Mouse (Mus musculus): ENCODE measurements around the gene Nek6. TPM values are rescaled to one million over a fixed set of nuclear protein-coding genes. Genes with fewer than 3 reads are reported as not detected.

The Nek6 gene
- polyA plus RNA-seq, 1 experiment from 2014 or later = 75.9 TPM

- H3K27ac ChIP-seq (ENCODE audit: low read depth, low read length) = no peak overlapping the region
- H3K36me3 ChIP-seq (ENCODE audit: control insufficient read depth, insufficient read depth, low read length) = peaks cover 71% of the 10 kb centered on the region
- no peak overlapping the region for H3K4me3 ChIP-seq (ENCODE audit: low read length)
- ATAC-seq (ENCODE audit: low FRiP score, low TSS enrichment) = no peak
- WGBS = 91% methylated on average over 4 of the region's 4 CpGs
- H3K27me3 ChIP-seq (ENCODE audit: control insufficient read depth, insufficient read depth, low read length) = no peaks in the 10 kb centered on the region
- H3K4me2 ChIP-seq (replicated peaks; ENCODE audit: low read depth, low read length) = no peak overlapping the region
- no peaks in the 10 kb centered on the region for H3K9me3 ChIP-seq (ENCODE audit: control insufficient read depth, low read length)
- no peaks in the 10 kb centered on the region for H3K4me1 ChIP-seq (ENCODE audit: control insufficient read depth, insufficient read depth, low read length)
- no peak overlapping the region for H3K9ac ChIP-seq (ENCODE audit: low read depth, low read length)
These were observed 117.4 kb downstream of the Nek6 start for GRCm38 (mm10) chr2:38628801-38629200.

GRCm38 (mm10) chr2:38629451-38629850 is 118.0 kb downstream of the Nek6 start:
- no peak overlapping the region for H3K4me3 ChIP-seq (ENCODE audit: low read length)
- 88% methylated on average over 3 of the region's 3 CpGs for WGBS
- no peak overlapping the region for H3K4me2 ChIP-seq (replicated peaks; ENCODE audit: low read depth, low read length)
- H3K9ac ChIP-seq (ENCODE audit: low read depth, low read length) = no peak overlapping the region
- peaks cover 77% of the 10 kb centered on the region for H3K36me3 ChIP-seq (ENCODE audit: control insufficient read depth, insufficient read depth, low read length)
- no peak overlapping the region for H3K27ac ChIP-seq (ENCODE audit: low read depth, low read length)
- ATAC-seq (ENCODE audit: low FRiP score, low TSS enrichment) = no peak
- no peaks in the 10 kb centered on the region for H3K27me3 ChIP-seq (ENCODE audit: control insufficient read depth, insufficient read depth, low read length)
- H3K4me1 ChIP-seq (ENCODE audit: control insufficient read depth, insufficient read depth, low read length) = no peaks in the 10 kb centered on the region
- no peaks in the 10 kb centered on the region for H3K9me3 ChIP-seq (ENCODE audit: control insufficient read depth, low read length)

- Histone ChIP-seq H3K4me1 (ENCODE audit: control insufficient read depth, insufficient read depth, low read length) (no peaks in the 10 kb centered on the region), H3K9me3 (ENCODE audit: control insufficient read depth, low read length) (no peaks in the 10 kb centered on the region), H3K27me3 (ENCODE audit: control insufficient read depth, insufficient read depth, low read length) (no peaks in the 10 kb centered on the region), H3K4me2 (replicated peaks; ENCODE audit: low read depth, low read length) (no peak overlapping the region), H3K4me3 (ENCODE audit: low read length) (no peak overlapping the region), H3K36me3 (ENCODE audit: control insufficient read depth, insufficient read depth, low read length) (peaks cover 86% of the 10 kb centered on the region), H3K27ac (ENCODE audit: low read depth, low read length) (no peak overlapping the region), H3K9ac (ENCODE audit: low read depth, low read length) (no peak overlapping the region)
- 96% methylated on average over 2 of the region's 2 CpGs for WGBS
- ATAC-seq (ENCODE audit: low FRiP score, low TSS enrichment) = no peak
These were observed 119.1 kb downstream of the Nek6 start for GRCm38 (mm10) chr2:38630574-38630973.

DNA sequence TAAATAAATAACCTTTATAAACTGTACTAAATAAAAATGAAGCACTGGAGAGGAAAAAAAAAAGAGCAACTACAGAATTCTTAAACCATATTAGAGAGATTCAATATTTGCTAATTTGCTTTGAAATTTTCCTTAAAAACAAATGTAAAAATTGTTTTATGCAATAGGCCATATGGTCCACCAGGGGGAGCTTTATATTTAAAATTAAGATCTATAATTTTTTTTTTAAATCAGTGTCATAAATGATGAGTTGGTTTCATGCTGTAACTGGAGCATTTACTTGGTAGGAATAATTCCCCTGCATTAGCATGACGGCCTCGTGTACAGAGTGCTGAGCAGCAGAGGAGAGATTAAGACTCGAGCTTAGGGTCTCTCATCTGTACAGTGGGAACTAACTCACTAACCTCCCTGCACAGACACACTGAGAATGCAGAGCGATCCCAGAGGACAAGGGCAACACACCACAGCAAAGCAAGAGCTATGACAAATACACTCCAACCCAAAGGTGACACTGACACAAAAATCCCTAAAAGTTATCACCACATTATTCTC is 126.3 kb downstream of the Nek6 start:
- Histone ChIP-seq H3K4me1 (ENCODE audit: control insufficient read depth, insufficient read depth, low read length) (0 out of 2 replicates have a peak, but pooled peaks cover 4% of the 10 kb centered on the region), H3K36me3 (ENCODE audit: control insufficient read depth, insufficient read depth, low read length) (peaks cover 80% of the 10 kb centered on the region), H3K9me3 (ENCODE audit: control insufficient read depth, low read length) (no peaks in the 10 kb centered on the region), H3K4me3 (ENCODE audit: low read length) (no peak overlapping the region), H3K9ac (ENCODE audit: low read depth, low read length) (no peak overlapping the region), H3K4me2 (replicated peaks; ENCODE audit: low read depth, low read length) (no peak overlapping the region), H3K27me3 (ENCODE audit: control insufficient read depth, insufficient read depth, low read length) (no peaks in the 10 kb centered on the region), H3K27ac (ENCODE audit: low read depth, low read length) (no peak overlapping the region)
- 86% methylated on average over 4 of the region's 4 CpGs for WGBS
- no peak for ATAC-seq (ENCODE audit: low FRiP score, low TSS enrichment)

DNA sequence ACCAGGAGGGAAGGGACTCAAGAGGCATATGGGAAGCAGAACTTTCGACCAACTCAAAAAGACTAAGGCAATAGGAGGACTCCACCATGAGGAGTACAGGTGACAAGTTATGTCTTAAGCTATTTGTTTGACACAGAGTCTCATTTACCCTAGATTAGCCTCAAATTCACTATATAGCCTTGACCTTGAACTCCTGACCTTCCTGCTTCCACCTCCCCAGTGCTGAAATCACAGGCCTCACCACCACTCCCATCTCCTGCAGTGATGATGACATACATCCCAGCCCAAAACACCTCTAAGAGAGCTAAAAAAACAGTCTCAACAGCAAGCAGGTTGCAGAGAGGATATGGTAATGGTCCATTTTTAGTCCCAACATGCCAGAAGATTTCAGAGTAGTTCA is 130.3 kb downstream of the Nek6 start:
- H3K9me3 ChIP-seq (ENCODE audit: control insufficient read depth, low read length) = no peaks in the 10 kb centered on the region
- H3K4me3 ChIP-seq (ENCODE audit: low read length) = no peak overlapping the region
- 0 out of 2 replicates have a peak, but pooled peaks cover 7% of the 10 kb centered on the region for H3K4me1 ChIP-seq (ENCODE audit: control insufficient read depth, insufficient read depth, low read length)
- ATAC-seq (ENCODE audit: low FRiP score, low TSS enrichment) = no peak
- no peak overlapping the region for H3K4me2 ChIP-seq (replicated peaks; ENCODE audit: low read depth, low read length)
- 90% methylated on average over 1 of the region's 1 CpGs for WGBS
- no peak overlapping the region for H3K27ac ChIP-seq (ENCODE audit: low read depth, low read length)
- no peaks in the 10 kb centered on the region for H3K27me3 ChIP-seq (ENCODE audit: control insufficient read depth, insufficient read depth, low read length)
- no peak overlapping the region for H3K9ac ChIP-seq (ENCODE audit: low read depth, low read length)
- peaks cover 43% of the 10 kb centered on the region for H3K36me3 ChIP-seq (ENCODE audit: control insufficient read depth, insufficient read depth, low read length)

DNA sequence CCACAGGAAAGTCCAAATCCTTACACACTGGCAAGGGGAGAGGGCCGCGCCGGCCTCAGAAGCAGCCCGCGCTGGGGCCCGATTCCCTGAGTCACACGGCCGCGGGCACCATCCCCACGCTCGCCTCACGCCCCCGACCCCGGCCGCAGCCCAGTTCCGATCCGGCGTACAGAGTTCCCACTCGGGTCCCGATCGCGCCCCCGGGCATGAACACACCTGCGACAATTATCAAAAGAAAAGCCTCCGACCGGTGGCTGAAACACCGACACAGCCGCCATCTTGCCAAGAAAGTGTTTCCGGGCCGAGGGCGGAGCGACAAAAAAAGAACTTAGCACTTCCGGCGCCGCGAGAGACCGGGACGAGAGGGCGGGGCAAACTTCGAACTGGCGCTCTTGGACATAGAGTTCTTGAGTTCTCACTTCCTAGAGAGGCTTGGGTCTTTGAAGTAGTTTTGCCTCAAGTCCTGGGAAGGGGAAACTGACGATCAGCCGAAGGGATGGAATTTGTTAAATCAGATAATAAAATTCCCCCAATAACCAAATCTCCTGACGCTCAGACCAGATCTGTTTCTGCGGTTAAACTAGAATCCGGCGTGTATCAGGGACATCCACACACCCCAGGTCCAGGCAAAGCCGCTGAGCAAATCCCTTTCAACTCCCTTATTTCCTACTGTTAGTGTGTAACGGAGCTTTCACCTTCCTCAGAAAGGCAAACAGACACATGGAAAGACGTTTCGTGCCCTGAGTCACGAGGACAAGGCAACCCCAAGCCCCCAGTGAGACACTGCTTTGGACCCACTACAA is 132.4 kb downstream of the Nek6 start, which contains the start of gene Psmb7:
Gene Psmb7, minus strand, starts transcription at position 463 of the 803 bp plus-strand sequence.
- H3K4me2 ChIP-seq (replicated peaks; ENCODE audit: low read depth, low read length) = peak within 1 kb of the TSS; percentile 78
- 0 out of 2 replicates have a peak, but pooled peaks cover 7% of the 10 kb centered on the region for H3K4me1 ChIP-seq (ENCODE audit: control insufficient read depth, insufficient read depth, low read length)
- peak within 1 kb of the TSS; percentile 98 for H3K4me3 ChIP-seq (ENCODE audit: low read length)
- peak; percentile 88 for ATAC-seq (ENCODE audit: low FRiP score, low TSS enrichment)
- H3K27me3 ChIP-seq (ENCODE audit: control insufficient read depth, insufficient read depth, low read length) = no peaks in the 10 kb centered on the region
- H3K36me3 ChIP-seq (ENCODE audit: control insufficient read depth, insufficient read depth, low read length) = peaks cover 30% of the 10 kb centered on the region
- H3K9ac ChIP-seq (ENCODE audit: low read depth, low read length) = peak within 1 kb of the TSS; percentile 92
- no peak within 1 kb of the TSS for H3K27ac ChIP-seq (ENCODE audit: low read depth, low read length)
- H3K9me3 ChIP-seq (ENCODE audit: control insufficient read depth, low read length) = no peaks in the 10 kb centered on the region; the same call in 1 of the 2 replicates
- 2% methylated on average over 52 of the region's 52 CpGs for WGBS

Small RNAs within 50 kb of the gene (microRNA-seq; reads per million reads assigned to microRNA genes)
- gene Gm27634 = not detected

Other genes starting within 250 kb of the Nek6 start
- 10.6 and 12.6 TPM in 2 replicates for gene Dennd1a, start 224.3 kb upstream of the Nek6 start, polyA plus RNA-seq (2014; fragmentation: Nextera tagmentation; extraction: Ambion mirVana)
- not detected in 2 replicates for gene Lhx2, start 172.4 kb upstream of the Nek6 start, polyA plus RNA-seq (2014; fragmentation: Nextera tagmentation; extraction: Ambion mirVana)
- 287 and 379 TPM in 2 replicates for gene Psmb7, start 132.4 kb downstream of the Nek6 start, polyA plus RNA-seq (2014; fragmentation: Nextera tagmentation; extraction: Ambion mirVana)
- 0.13 and 0.23 TPM in 2 replicates for gene Nr5a1, start 202.9 kb downstream of the Nek6 start, polyA plus RNA-seq (2014; fragmentation: Nextera tagmentation; extraction: Ambion mirVana)